Mouse (Mus musculus) hematopoietic stem cell, adult 5-6 weeks (primary cell): ENCODE results near the gene Vmn1r31. TPM values are rescaled to one million over a fixed set of nuclear protein-coding genes. Genes with fewer than 3 reads are reported as not detected.

Source experiments
- ATAC-seq, 2 experiments: fragments of 125-278 bp in 1 of 2; replicated peaks in 1 of 2; 2 replicates each; pipeline ENCODE4 v1.8.0; 2016 to 2017; ENCODE audit warnings: inconsistent platforms in 2 of 2, mild to moderate bottlenecking in 2 of 2, moderate number of reproducible peaks in 2 of 2, low read depth in 1 of 2, moderate TSS enrichment in 1 of 2; ENCODE audit not compliant: low FRiP score in 2 of 2, poor library complexity in 2 of 2, severe bottlenecking in 2 of 2, insufficient read depth in 1 of 2, low TSS enrichment in 1 of 2
- total RNA-seq: library from RNA; stranded (forward); fragments of 172-1452, 232-1000 nt; gene quantifications from 2 replicates; pipeline ENCODE4 v1.2.3, GENCODE M21; 2017

The Vmn1r31 gene
- total RNA-seq = not detected in 2 replicates

DNA sequence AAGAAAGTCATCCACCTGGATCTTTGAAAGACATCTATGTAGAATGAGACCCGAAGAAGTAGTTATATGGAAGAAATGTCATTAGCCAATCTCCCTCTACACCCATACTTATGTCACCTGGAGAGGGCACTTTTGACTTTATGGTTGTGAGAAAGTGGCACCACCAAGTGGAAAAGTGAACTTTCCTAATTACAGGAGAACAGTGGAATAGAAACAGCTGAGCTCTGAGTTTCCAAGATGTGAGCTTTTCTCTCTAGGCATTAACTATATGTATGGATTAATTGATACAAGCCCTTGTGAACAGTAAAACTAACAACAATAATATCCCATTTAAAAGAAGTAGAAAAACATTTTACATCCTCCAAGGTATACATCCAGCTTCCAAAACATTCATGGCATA is at the start of gene Vmn1r31:
Vmn1r31 (minus strand) TSS at position 101 of the 400 bp plus-strand sequence.
- no peak for ATAC-seq

DNA sequence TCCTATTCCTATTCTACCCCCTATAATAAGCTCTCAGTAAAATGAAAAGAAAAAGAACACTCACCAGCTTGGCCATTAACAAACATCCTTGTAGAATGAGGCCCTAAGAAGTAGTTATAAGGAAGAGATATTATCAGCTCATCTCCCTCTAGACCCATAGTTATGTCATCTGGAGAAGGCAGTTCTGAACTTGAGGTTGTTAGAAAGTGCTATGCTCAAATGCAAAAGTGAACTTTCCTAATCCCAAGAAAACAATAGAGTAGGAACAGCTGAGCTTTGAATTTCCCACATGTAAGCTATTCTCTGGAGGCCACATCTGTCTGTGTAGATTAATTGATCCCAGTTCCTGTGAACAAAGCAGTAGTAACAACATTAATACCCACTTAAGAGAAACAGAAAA is 31.8 kb downstream of the Vmn1r31 start, which contains the start of gene Vmn1r30:
Vmn1r30 (minus strand) TSS at position 101 of the 400 bp plus-strand sequence.
- no peak for ATAC-seq

Other genes with a start within 250 kb of the Vmn1r31 start
- not detected in 2 replicates for gene Vmn1r28, start 213.3 kb downstream of the Vmn1r31 start, total RNA-seq
- gene Vmn1r29, start 173.8 kb downstream of the Vmn1r31 start, total RNA-seq = not detected in 2 replicates
- not detected in 2 replicates for gene Vmn1r30, start 31.9 kb downstream of the Vmn1r31 start, total RNA-seq
- gene Abcg2, start 109.2 kb upstream of the Vmn1r31 start, total RNA-seq = 67.7 and 97.2 TPM in 2 replicates